Mouse (Mus musculus) adrenal gland, adult 8-10 months (tissue): ENCODE data around the gene Fnbp1l. TPM values are rescaled to one million over a fixed set of nuclear protein-coding genes. Genes with fewer than 3 reads are reported as not detected.

Experiments used
- DNase-seq: peaks from one replicate; pipeline ENCODE4 v3.0.0; 2022
- total RNA-seq, 4 experiments: library from RNA; stranded (reverse); gene quantifications; 2 replicates each; pipeline ENCODE4 v1.2.4; 2022

Gene Fnbp1l
- total RNA-seq, 4 experiments from 2014 or later, result 14.5 to 32.5 (median 22.5) TPM

DNA sequence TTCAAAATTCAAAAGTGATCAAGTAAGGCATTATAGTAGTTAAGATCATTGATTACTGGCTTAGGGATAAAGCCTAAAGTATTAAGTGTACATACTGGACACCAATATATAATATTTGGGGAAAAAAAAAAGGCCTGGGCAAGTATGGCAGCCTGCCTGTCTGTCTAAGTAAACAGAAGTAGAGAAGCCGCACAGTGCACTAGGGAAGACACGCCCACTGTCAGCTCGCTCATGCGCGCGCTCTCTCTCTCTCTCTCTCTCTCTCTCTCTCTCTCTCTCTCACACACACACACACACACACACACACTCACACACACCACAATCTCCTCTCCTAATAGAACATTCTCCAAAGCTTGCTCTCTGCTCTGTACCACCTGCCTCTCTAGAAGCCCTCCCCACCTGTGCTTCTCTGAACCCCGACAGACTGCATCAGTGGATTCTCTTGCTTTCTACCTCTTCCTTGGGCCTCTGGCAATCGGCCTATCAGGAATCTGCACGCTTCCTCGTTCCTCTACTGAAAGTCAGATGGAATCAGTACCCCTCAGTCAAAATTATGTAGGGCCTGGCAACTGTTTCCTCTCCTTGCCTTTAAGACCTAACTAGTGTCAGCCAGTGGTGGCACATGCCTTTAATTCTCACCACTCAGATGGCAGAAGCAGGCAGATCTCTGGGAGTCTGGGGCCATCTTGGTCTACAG, 13.3 kb downstream of the Fnbp1l start:
- DNase-seq, result no peak

GRCm38 (mm10) chr3:122603229-122603628, 16.3 kb downstream of the Fnbp1l start:
- no peak for DNase-seq

DNA sequence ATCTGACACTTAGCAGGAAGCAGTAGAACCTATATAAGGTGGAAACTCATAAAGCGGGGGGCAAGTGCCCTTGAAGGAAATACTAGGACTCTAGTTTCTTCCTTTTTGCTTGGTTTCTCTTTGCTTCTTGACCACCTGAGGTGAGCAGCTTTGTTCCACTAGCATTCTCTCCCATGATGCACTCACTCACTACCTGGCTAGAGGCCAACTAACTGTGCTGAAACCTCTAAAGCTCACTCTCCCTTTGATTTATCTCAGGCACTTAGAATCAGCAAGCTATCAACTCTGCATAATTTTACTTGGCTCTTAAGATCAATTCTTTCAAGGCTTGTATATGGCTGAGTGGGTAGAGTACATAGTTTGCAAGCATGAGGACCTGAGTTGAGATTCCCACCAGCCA, 17.1 kb downstream of the Fnbp1l start:
- DNase-seq, result no peak

GRCm38 (mm10) chr3:122599291-122599690, 20.2 kb downstream of the Fnbp1l start:
- no peak for DNase-seq

DNA sequence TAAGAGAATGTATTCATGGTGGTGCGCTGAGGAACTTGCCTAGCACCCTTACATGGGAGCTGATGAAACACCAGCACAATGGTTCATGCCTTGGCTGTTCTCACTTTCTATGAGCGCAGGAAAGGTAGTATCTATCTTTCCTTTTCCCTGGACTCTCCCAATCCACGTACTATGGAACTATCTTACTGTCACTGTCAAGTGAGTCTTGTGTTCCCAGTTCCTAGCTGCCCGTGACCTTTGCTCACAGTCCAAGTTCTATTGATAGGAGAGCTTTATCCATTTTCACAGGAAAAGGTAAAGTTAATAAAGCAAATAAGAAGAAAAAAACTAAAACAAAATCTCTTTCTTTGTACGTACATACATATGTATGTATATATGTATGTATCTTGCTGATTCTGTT, 28.7 kb downstream of the Fnbp1l start:
- no peak for DNase-seq

DNA sequence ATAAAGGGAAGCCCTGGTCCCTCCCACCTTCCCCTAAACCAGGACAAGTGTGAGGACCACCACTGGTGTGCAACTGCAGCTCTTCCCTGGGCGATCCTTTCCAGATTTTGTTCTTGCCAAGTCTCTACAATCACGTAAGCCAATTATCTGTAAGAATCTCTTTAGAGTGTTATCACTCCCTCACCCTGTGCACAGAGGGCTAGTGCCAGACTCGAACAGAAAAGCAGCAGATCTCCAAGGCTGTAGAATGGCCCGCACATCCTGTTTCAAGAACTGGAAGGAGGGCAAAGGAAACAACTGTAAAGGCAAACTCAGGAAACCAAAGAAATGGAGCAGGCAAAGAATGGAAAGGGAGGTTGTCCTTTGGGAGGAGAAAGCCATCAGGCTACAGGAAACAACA, 29.2 kb downstream of the Fnbp1l start:
- no peak for DNase-seq

DNA sequence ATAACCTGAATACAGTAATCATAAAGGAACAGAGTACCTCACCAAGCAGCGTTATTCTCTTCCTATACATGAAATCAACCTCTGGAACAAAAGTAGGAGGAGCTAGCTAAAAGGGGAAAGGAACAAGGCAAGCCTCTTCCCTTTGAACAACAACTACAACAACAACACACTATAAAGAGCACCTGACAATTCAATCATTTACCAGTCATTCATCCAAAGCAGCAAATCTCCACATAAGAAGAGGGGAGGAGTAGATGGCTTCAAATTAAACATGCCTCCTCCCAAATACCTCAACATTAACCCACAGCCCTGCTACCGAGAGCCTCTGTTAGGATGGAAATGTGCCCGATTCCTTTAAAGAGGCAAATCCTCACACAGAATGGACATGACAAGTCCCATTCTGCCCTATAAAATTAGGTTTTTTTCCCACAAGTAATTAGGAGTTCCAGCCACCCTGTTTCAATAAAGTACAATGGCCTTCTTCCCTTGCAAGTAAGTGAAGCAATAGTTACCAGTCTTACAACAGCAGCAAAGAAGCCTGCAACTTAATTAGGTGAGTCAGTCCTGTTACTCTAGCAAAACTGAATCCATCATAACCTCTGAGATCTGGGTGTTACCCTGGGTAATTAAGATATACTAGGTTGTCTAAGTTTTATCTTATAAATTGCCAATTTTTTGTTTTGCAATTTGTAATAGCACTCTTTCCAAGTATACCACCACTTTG, 32.4 kb downstream of the Fnbp1l start:
- DNase-seq, result no peak

DNA sequence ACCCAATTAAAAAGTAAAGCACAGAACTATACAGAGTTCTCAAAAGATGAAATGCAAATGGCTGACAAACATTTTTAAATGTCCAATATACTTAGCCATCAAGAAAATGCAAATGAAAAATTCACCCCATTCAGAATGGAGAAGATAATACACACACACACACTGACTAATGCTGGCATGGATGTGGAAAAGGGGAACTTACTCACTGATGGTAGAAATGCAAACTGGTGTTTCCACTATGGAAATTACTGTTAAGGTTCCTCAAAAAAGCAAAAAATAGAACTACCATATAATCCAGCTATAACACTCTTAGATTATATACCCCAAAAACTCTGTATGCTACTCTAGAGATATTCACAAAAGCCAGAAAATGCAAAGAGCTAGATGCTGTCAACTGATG, 42.2 kb downstream of the Fnbp1l start:
- DNase-seq, result no peak

DNA sequence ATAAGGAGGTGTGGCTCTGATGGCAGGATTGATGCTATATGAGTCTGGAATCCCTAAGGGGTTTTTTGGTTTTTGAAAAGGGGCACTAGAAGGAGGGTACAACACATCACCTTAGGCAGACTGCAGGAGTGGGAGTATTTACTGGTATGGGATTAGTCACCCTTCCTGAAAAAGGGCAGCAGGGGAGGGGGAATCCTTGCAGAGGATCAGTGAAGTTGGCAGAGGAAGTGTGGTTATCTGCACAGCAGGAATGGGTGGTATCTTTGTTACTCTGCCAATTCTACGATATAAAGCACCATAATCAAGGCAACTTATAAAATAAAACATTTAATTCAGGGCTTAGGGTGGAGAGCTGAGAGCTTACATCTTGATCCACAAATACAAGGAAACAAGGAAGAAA, 44.6 kb downstream of the Fnbp1l start:
- no peak for DNase-seq

DNA sequence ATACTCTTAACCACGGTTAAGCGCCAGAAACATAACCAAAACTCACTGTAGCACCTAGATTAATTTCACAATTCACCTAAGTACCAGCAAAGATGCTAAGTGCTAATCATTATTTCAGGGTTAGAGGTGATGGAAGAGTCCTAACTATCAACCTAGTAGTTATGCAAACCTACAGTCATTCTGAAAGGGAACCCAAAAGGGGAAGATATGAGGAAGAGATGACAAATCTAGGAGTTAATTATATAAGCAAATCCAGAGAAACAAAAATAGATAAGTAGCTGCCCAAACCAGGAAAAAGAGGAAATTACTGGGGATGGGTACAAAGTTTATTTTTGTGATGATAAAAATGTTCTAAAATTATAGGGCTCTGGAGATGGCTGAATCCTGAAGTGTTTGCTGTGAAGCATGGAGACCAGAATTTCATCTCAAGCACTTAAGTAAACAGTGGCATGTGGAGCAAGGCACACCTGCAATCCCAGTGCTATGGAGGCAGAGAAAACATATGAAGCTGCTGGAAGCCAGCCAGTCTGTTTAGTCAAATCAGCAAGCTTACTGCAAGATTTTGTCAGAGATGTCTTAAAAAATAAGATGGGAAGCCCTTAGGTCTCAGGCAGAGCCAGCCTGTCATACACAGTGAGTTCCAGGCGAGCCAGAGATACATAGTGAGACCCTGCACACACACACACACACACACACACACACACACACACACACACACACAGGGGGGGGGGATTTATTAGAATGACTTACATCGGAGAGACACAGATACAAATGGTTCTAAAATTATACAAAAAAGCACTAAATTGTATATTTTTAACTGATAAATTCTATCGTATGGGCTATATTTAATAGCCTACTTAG, 45.9 kb downstream of the Fnbp1l start:
- no peak for DNase-seq

DNA sequence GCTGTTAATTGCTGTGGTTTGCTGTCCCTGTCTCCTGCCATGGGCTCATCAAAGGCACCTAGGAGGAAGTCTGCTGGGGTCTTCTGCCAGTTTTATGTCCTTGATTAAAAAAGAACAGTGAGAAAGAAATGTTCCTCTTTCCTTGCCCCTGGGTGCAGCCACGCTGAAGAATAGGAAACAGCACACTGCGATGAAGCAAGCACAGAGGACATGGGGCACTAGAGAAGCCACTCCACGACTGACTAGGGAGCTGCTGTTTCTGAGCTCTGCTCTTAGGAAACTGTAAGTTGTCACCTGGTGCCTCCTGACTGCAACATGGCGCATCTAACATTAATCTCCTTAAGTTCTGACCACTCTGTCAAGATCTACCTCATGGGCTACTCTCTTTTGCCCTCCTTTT, 53.0 kb downstream of the Fnbp1l start:
- no peak for DNase-seq

- no peak for DNase-seq
Observed at GRCm38 (mm10) chr3:122566112-122566511, 53.4 kb downstream of the Fnbp1l start.

DNA sequence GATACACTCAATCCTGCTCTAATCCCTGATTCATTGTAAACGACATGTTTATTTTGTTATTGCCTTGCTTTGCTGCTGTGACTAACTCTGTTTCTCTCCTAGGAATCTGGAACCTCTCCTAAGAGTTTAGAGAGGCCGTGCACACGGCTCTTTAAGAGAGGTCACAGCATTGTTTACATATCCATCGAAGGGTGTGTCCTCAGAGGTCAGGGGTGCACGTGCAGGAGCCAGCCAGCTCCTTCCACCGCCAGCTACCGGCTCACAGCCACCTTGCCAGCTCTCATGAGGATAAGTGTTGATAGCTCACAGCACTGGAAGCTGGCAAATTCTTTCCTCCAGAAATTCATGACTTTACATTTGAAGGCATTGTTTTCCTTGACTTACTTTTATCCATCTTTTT, 54.2 kb downstream of the Fnbp1l start:
- no peak for DNase-seq

- DNase-seq, result no peak
Observed at GRCm38 (mm10) chr3:122557766-122558165, 61.7 kb downstream of the Fnbp1l start.

- DNase-seq, result no peak
Observed at GRCm38 (mm10) chr3:122551174-122551573, 68.3 kb downstream of the Fnbp1l start.

DNA sequence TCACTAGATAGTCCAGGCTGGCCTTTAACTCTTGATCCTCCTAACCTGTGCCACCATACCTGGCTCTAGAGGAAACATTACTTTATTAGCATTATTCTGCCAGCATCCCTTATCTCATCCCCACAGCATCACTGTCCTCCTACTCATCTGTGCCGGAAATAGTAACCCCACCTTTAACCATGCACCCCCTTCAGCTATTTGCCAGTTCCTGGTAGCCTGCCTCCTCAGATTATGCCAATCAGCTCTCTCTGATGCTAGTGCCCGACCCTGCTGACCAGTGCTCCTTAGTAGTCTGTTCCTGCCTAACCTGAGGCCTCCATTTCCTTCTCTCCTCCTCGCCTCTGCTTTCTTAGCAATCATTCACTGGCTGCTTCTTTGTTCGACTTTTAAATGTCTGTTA, 72.0 kb downstream of the Fnbp1l start:
- no peak for DNase-seq

DNA sequence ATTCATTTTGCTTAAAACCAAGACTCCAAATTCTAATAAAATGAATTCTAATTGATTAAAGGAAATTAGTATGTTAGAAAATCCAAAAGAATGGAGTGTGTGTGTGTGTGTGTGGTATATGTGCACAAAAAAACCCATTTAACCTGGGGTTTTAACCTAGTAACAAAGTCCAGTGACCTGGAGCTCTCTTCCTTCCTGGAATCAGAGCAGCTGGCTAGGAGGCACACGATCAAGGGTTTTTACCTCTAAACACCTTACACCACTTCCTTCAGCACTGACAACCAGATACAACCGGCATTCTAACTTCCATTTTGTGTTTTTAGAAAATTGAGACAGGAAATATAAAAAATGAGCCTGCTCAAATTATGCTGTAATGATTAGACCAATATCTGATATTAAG, 74.2 kb downstream of the Fnbp1l start:
- no peak for DNase-seq

- no peak for DNase-seq
Observed at GRCm38 (mm10) chr3:122540918-122541317, 78.6 kb downstream of the Fnbp1l start.

GRCm38 (mm10) chr3:122539961-122540690, 79.4 kb downstream of the Fnbp1l start:
- no peak for DNase-seq

DNA sequence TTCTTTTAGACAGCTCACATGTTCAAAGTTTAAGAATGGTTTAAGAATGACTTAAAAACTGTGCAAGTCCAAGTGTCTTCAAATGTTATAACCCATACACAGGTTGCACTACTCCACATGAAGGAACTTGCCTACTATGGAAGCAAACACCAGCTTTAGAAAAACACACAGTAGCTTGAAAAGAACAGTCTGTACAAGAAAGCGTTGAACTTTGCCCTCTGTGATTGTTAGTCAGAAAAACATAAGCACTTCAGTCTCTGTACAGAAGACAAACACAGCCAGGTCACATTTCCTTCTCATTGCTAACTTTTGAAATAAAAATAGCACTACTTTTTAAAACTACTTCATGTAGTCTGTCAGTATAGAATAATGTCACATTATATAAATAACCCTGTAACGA, 80.7 kb downstream of the Fnbp1l start:
- no peak for DNase-seq

DNA sequence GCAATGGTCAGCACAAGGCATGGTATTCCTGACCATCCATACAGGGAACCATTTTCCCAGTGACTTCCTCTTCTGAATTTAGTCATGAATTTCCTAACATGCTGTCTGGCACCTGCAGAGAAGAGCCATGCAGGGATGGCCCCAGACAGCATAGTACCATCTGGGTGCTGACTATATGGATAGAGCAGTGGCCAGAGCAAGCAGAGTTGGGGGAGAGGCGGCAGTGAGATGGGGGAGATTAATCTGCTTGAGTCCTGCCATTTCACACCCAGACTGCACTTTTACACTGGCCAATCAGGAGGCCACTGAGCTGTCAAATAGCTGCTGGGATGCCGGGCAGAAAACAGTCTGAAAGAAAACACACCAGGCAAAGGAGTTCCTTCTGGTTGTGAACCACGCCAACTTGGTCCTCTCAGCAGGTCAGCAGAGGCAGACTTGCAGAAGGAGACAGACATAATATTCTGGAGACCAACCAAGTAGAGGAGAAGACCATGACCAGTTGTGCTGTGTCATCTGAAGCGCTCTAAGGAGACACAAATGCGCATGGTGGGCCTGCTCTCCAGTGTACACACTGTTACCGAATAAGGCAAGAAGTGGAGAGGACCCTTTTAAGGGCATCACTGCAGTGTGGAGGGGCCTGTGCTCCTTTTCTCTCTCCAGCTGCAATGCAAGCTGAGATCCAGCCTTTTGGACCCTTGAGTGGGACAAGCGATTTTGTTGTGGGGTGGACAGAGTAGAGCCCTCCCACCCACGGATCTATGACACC, 83.4 kb downstream of the Fnbp1l start:
- no peak for DNase-seq

DNA sequence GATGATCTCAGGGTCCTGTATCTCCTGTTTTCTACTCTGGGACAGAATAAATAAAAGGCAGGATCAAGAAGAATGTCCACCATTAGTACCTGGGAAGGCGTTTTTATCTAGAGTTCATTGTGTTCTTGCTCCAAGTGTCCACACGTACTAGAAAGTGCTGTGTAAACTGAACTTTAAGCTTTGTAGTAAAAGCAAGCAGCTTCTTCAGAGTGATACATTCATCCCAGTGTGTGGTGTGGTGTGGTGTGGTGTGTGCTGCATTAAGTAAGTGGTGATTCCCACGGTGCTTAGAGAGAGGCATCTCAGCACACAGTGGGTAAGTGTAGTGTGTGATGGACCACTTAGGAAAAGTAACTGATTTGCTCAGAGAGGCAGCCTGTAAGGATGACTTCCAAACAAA, 91.0 kb downstream of the Fnbp1l start:
- DNase-seq, result no peak
